Mouse (Mus musculus) testis, postnatal 14 days (tissue): Measurements from ENCODE around the gene Arfgef2.

Experiments used
- DNase-seq: peaks from one replicate; pipeline ENCODE4 v3.0.0; 2021; ENCODE audit warnings: low spot score

Gene Arfgef2

GRCm38 (mm10) chr2:166906523-166907182 is 101.3 kb downstream of the Arfgef2 start:
- no peak for DNase-seq

GRCm38 (mm10) chr2:166909729-166910128 is 104.3 kb downstream of the Arfgef2 start:
- DNase-seq: no peak

- DNase-seq: no peak
These were observed 105.1 kb downstream of the Arfgef2 start for GRCm38 (mm10) chr2:166910536-166910935.

GRCm38 (mm10) chr2:166923971-166924370 is 118.6 kb downstream of the Arfgef2 start:
- no peak for DNase-seq

DNA sequence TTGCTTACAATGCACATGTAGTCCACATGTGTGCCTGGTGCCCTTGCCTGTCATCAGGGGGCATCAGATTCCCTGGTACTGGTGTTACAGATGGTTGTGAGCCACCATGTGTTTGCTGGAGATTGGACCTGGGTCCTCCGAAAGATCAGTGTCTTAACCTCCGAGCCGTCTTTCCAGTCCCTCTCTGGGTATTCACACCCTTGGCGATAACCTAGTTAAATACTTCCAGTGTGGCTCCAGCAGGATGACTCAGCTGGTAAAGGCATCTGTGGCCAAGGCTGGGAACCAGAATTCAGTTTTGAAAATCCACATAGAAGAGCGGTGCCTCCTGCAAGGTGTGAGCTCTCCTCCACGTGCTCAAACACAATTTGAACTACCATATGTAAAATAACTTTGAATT is 128.6 kb downstream of the Arfgef2 start:
- no peak for DNase-seq

GRCm38 (mm10) chr2:166934416-166934815 is 129.0 kb downstream of the Arfgef2 start:
- no peak for DNase-seq

- no peak for DNase-seq
These were observed 130.2 kb downstream of the Arfgef2 start for GRCm38 (mm10) chr2:166935582-166935981.

DNA sequence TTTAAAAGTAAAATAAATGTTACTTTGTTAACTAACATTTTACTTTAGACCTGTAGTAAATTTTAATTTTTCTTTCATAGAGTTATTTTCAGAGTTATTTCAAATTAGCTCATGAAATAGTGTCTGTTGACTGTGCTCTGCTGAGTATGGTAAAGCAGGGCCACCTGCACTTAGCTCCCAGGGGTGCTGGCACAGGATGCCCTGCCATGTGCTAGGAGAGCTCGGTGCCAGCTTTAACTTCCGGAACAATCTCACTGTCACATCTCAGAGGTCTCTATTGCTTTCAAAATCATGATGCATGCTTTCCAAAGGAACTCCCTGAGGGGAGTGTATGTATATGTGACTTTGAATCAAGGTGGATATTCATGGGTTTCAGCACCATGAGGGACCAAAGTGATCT is 130.8 kb downstream of the Arfgef2 start:
- no peak for DNase-seq

- no peak for DNase-seq
These were observed 137.8 kb downstream of the Arfgef2 start for GRCm38 (mm10) chr2:166943146-166943545.

- no peak for DNase-seq
These were observed 139.0 kb downstream of the Arfgef2 start for GRCm38 (mm10) chr2:166944346-166944745.

DNA sequence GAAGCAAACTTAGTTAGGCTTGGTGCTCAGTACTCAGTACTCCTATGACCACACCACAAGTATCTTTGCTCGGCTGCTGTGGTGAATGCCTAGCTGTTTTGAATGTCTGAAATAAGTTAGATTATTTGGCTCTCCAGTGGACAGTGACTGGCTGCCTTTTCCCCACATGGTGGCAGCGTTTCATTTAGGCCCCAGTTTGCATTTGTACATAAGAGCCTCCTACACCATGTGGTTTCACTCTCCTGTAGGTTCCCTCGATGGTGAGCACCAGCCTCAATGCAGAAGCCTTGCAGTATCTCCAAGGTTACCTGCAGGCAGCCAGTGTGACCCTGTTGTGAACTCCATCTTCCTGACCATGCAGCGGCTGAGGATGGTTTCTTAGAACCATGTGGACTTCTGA is 140.1 kb downstream of the Arfgef2 start:
- DNase-seq: no peak
